Mouse (Mus musculus): Measurements from ENCODE around the gene Magi1.

DNA sequence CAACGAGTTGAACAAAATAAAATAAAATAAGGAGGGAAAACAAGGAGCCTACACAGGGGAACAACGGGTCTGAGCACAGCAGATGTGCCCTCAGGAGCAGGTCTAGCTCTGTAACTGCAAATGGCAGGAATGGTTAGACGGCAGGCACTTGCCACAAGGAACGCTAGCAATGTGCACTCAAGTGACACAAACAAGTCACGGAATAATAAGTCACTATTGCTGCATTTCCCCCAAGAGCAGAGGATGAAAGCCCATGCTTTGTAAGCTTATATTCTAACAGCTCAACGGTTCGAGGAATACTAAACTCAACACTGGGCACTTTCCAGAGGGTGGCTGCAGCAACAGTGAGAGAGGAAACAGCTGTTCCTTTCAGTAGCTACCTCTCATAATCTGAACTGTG is 462.2 kb downstream of the Magi1 start:
- TF ChIP-seq BHLHE40 (IDR thresholded peaks at IDR 0.05; ENCODE audit: low read depth, low read length) (no peak), ZC3H11A (IDR thresholded peaks at IDR 0.05; ENCODE audit: low read depth, low read length) (no peak), CTCF (conservative IDR thresholded peaks at IDR 0.05 in 1 of 2, IDR thresholded peaks at IDR 0.05 in 1 of 2; ENCODE audit: low read depth in 2 of 2, low read length in 2 of 2) (no peak), MAX (IDR thresholded peaks at IDR 0.05; ENCODE audit: low read length) (no peak), NRF1 (IDR thresholded peaks at IDR 0.05; ENCODE audit: low read depth, low read length) (no peak), POLR2A (IDR thresholded peaks at IDR 0.05; ENCODE audit: low read depth, low read length) (no peak)

All from CH12.LX (cell line).